Mouse (Mus musculus) common myeloid progenitor, adult 5-6 weeks (primary cell): Measurements from ENCODE around the gene Nos2. TPM values are rescaled to one million over a fixed set of nuclear protein-coding genes. Genes with fewer than 3 reads are reported as not detected.
A peak's percentile ranks its signal among the peaks of the same experiment; 100 is the strongest.
"Not testable (repeated sequence)": the region's sequence is repeated elsewhere in the genome, so short reads cannot be mapped to it uniquely, and the experiment has no call there.

Experiments used
- ATAC-seq: replicated peaks from 2 replicates; pipeline ENCODE4 v1.8.0; 2016; ENCODE audit warnings: low read depth, mild to moderate bottlenecking, moderate TSS enrichment, inconsistent platforms; ENCODE audit not compliant: poor library complexity, severe bottlenecking
- total RNA-seq: library from RNA; stranded (forward); fragments of 200-1000, 187-1606 nt; gene quantifications from 2 replicates; pipeline ENCODE4 v1.2.3, GENCODE M21; 2017

The Nos2 gene
- total RNA-seq, 1 experiment from 2014 or later, result not detected

GRCm38 (mm10) chr11:78984483-78985177, 64.0 kb downstream of the Nos2 start, which contains the start of gene Lgals9:
Gene Lgals9 (minus strand): TSS chr11:78984946.
- peak; percentile 80 for ATAC-seq

- no peak for ATAC-seq
Observed at GRCm38 (mm10) chr11:78985505-78985904, 64.9 kb downstream of the Nos2 start.

GRCm38 (mm10) chr11:78986311-78987002, 65.9 kb downstream of the Nos2 start:
- no peak for ATAC-seq

GRCm38 (mm10) chr11:78989206-78989605, 68.6 kb downstream of the Nos2 start:
- ATAC-seq, result not testable (repeated sequence)

GRCm38 (mm10) chr11:78990096-78990495, 69.5 kb downstream of the Nos2 start:
- no peak for ATAC-seq

- not testable (repeated sequence) for ATAC-seq
Observed at GRCm38 (mm10) chr11:78990875-78991543, 70.4 kb downstream of the Nos2 start.

GRCm38 (mm10) chr11:78999118-78999517, 78.5 kb downstream of the Nos2 start:
- ATAC-seq, result no peak

GRCm38 (mm10) chr11:79001871-79002270, 81.3 kb downstream of the Nos2 start:
- no peak for ATAC-seq

- peak; percentile 19 for ATAC-seq
Observed at GRCm38 (mm10) chr11:79002551-79002951, 82.0 kb downstream of the Nos2 start.

- peak; percentile 72 for ATAC-seq
Observed at GRCm38 (mm10) chr11:79003053-79003768, 82.6 kb downstream of the Nos2 start.

- no peak for ATAC-seq
Observed at GRCm38 (mm10) chr11:79003769-79004638, 83.4 kb downstream of the Nos2 start.

GRCm38 (mm10) chr11:79005578-79006394, 85.2 kb downstream of the Nos2 start:
- peak; percentile 38; the same call in 1 of the 2 replicates for ATAC-seq

GRCm38 (mm10) chr11:79006417-79006816, 85.8 kb downstream of the Nos2 start:
- no peak for ATAC-seq

GRCm38 (mm10) chr11:79007356-79007755, 86.8 kb downstream of the Nos2 start:
- not testable (repeated sequence) for ATAC-seq

GRCm38 (mm10) chr11:79008007-79008775, 87.6 kb downstream of the Nos2 start:
- no peak for ATAC-seq

- ATAC-seq, result no peak
Observed at GRCm38 (mm10) chr11:79008891-79009290, 88.3 kb downstream of the Nos2 start.
